Mouse (Mus musculus): ENCODE measurements around the gene Skap1. TPM values are rescaled to one million over a fixed set of nuclear protein-coding genes. Genes with fewer than 3 reads are reported as not detected.

Gene Skap1
- polyA plus RNA-seq, 1 experiment, result 3.3 TPM

- Histone ChIP-seq H3K36me3 (ENCODE audit: control insufficient read depth, insufficient read depth, low read length) (no peaks in the 10 kb centered on the region), H3K27ac (ENCODE audit: insufficient read depth, low read depth, low read length) (no peak overlapping the region), H3K27me3 (replicated peaks; ENCODE audit: control insufficient read depth, insufficient read depth, low read length) (no peaks in the 10 kb centered on the region), H3K4me3 (ENCODE audit: insufficient read depth, low read depth, low read length) (no peak overlapping the region), H3K4me1 (ENCODE audit: control insufficient read depth, insufficient read depth, low read length) (no peaks in the 10 kb centered on the region)
- TF ChIP-seq CTCF (conservative IDR thresholded peaks at IDR 0.05; ENCODE audit: insufficient read depth, insufficient read length, low read depth, low read length) (no peak), POLR2A (IDR thresholded peaks at IDR 0.05; ENCODE audit: low read depth, low read length) (no peak)
- WGBS, result 73% methylated on average over 1 of the region's 1 CpGs
- DNase-seq, result no peak
Measured at GRCm38 (mm10) chr11:96725833-96726232, 261.4 kb downstream of the Skap1 start.

DNA sequence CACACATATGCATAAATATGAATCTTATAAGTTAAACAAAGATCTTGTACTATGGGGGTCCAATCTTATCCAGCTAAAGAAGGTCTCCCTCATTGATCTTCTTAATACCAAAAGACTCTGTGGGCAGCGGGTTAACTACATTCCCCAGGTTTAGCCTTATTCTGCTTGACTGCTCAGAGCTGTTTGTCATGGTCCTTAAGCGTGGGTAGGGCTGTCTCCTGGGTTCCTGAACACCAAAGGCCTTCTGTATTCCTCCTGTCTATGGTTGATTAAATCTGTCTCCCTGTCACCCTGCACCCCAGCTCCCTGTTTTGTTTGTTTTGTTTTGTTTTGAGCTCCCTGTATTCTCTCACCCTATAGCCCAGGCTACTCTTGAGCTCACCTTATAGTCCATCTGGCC, 264.2 kb downstream of the Skap1 start:
- Histone ChIP-seq H3K4me3 (ENCODE audit: insufficient read depth, low read depth, low read length) (no peak overlapping the region), H3K27me3 (replicated peaks; ENCODE audit: control insufficient read depth, insufficient read depth, low read length) (no peaks in the 10 kb centered on the region), H3K4me1 (ENCODE audit: control insufficient read depth, insufficient read depth, low read length) (no peaks in the 10 kb centered on the region), H3K36me3 (ENCODE audit: control insufficient read depth, insufficient read depth, low read length) (no peaks in the 10 kb centered on the region), H3K27ac (ENCODE audit: insufficient read depth, low read depth, low read length) (no peak overlapping the region)
- no peak for DNase-seq
- TF ChIP-seq CTCF (conservative IDR thresholded peaks at IDR 0.05; ENCODE audit: insufficient read depth, insufficient read length, low read depth, low read length) (no peak), POLR2A (IDR thresholded peaks at IDR 0.05; ENCODE audit: low read depth, low read length) (no peak)
- 62% methylated on average over 2 of the region's 2 CpGs for WGBS

DNA sequence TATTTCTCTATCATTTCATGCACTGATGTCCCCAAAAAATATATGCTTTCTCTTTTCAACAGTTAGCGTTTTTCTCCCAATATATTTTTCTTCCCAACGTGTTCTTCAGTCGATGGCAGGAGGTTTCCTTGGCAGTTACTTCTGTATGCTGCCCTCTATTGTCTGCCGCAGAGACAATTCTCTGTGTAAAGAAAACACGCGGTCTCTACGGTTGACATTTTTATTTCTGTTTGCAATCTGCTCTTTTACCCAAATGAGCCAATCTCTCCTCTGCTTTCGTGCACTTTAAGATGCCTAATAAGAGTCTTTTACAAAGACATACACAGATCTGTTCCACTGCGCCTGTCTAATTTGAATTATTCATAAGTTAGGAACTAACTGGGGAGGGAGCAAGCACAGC, 265.1 kb downstream of the Skap1 start:
- no peak for TF ChIP-seq POLR2A (IDR thresholded peaks at IDR 0.05; ENCODE audit: low read depth, low read length)
- no peak for TF ChIP-seq CTCF (conservative IDR thresholded peaks at IDR 0.05; ENCODE audit: insufficient read depth, insufficient read length, low read depth, low read length)
- WGBS, result 35% methylated on average over 9 of the region's 9 CpGs
- H3K36me3 ChIP-seq (ENCODE audit: control insufficient read depth, insufficient read depth, low read length), result no peaks in the 10 kb centered on the region
- H3K4me1 ChIP-seq (ENCODE audit: control insufficient read depth, insufficient read depth, low read length), result no peaks in the 10 kb centered on the region
- no peak for DNase-seq
- no peak overlapping the region for H3K4me3 ChIP-seq (ENCODE audit: insufficient read depth, low read depth, low read length)
- no peak overlapping the region for H3K27ac ChIP-seq (ENCODE audit: insufficient read depth, low read depth, low read length)
- H3K27me3 ChIP-seq (replicated peaks; ENCODE audit: control insufficient read depth, insufficient read depth, low read length), result no peaks in the 10 kb centered on the region

- Histone ChIP-seq H3K4me3 (ENCODE audit: insufficient read depth, low read depth, low read length) (no peak overlapping the region), H3K36me3 (ENCODE audit: control insufficient read depth, insufficient read depth, low read length) (no peaks in the 10 kb centered on the region), H3K27ac (ENCODE audit: insufficient read depth, low read depth, low read length) (no peak overlapping the region), H3K4me1 (ENCODE audit: control insufficient read depth, insufficient read depth, low read length) (no peaks in the 10 kb centered on the region), H3K27me3 (replicated peaks; ENCODE audit: control insufficient read depth, insufficient read depth, low read length) (no peaks in the 10 kb centered on the region)
- 56% methylated on average over 5 of the region's 5 CpGs for WGBS
- TF ChIP-seq CTCF (conservative IDR thresholded peaks at IDR 0.05; ENCODE audit: insufficient read depth, insufficient read length, low read depth, low read length) (no peak), POLR2A (IDR thresholded peaks at IDR 0.05; ENCODE audit: low read depth, low read length) (no peak)
- no peak for DNase-seq
Measured at GRCm38 (mm10) chr11:96730327-96730726, 265.9 kb downstream of the Skap1 start.

DNA sequence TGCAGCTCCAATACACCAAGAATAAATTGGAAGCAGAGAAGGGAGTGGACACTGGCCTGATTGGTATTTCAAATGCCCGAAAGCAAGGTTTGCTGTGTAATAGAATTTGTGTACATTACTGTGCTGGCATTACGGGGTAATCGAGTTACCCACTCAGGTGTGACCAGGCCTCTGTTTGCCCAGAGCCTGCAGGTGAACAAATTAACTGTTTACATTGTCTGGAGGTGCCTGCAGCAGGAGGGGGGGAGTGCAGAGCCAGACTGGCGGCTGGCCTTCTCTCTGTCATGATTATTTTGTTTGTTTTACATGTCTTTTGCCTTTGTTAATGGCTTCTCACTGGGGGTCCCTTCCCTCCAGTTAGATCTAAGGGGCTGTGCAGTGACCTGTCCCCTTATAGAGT, 268.3 kb downstream of the Skap1 start:
- WGBS, result 47% methylated on average over 4 of the region's 4 CpGs

GRCm38 (mm10) chr11:96735908-96736307, 271.5 kb downstream of the Skap1 start:
- Histone ChIP-seq H3K27me3 (replicated peaks; ENCODE audit: control insufficient read depth, insufficient read depth, low read length) (no peaks in the 10 kb centered on the region), H3K4me3 (ENCODE audit: insufficient read depth, low read depth, low read length) (peak overlapping the region; percentile 30; the same call in 1 of the 2 replicates), H3K4me1 (ENCODE audit: control insufficient read depth, insufficient read depth, low read length) (no peaks in the 10 kb centered on the region), H3K36me3 (ENCODE audit: control insufficient read depth, insufficient read depth, low read length) (no peaks in the 10 kb centered on the region), H3K27ac (ENCODE audit: insufficient read depth, low read depth, low read length) (no peak overlapping the region)
- DNase-seq, result peak; percentile 66
- TF ChIP-seq POLR2A (IDR thresholded peaks at IDR 0.05; ENCODE audit: low read depth, low read length), result no peak
- TF ChIP-seq CTCF (conservative IDR thresholded peaks at IDR 0.05; ENCODE audit: insufficient read depth, insufficient read length, low read depth, low read length), result peak; percentile 53; the same call in 1 of the 2 replicates
- 5% methylated on average over 19 of the region's 19 CpGs for whole genome bisulfite sequencing

More for the DNA sequence above, 268.3 kb downstream of the Skap1 start:
- TF ChIP-seq POLR2A (IDR thresholded peaks at IDR 0.05; ENCODE audit: low read depth, low read length) (no peak), CTCF (conservative IDR thresholded peaks at IDR 0.05; ENCODE audit: insufficient read depth, insufficient read length, low read depth, low read length) (no peak)
- Histone ChIP-seq H3K36me3 (ENCODE audit: control insufficient read depth, insufficient read depth, low read length) (no peaks in the 10 kb centered on the region), H3K4me3 (ENCODE audit: insufficient read depth, low read depth, low read length) (no peak overlapping the region), H3K27me3 (replicated peaks; ENCODE audit: control insufficient read depth, insufficient read depth, low read length) (no peaks in the 10 kb centered on the region), H3K4me1 (ENCODE audit: control insufficient read depth, insufficient read depth, low read length) (no peaks in the 10 kb centered on the region), H3K27ac (ENCODE audit: insufficient read depth, low read depth, low read length) (peak overlapping the region; percentile 49; the same call in 1 of the 2 replicates)
- peak; percentile 41 for DNase-seq

GRCm38 (mm10) chr11:96736361-96736760, 272.0 kb downstream of the Skap1 start:
- WGBS, result 21% methylated on average over 11 of the region's 11 CpGs
- Histone ChIP-seq H3K27me3 (replicated peaks; ENCODE audit: control insufficient read depth, insufficient read depth, low read length) (no peaks in the 10 kb centered on the region), H3K36me3 (ENCODE audit: control insufficient read depth, insufficient read depth, low read length) (no peaks in the 10 kb centered on the region), H3K27ac (ENCODE audit: insufficient read depth, low read depth, low read length) (no peak overlapping the region), H3K4me3 (ENCODE audit: insufficient read depth, low read depth, low read length) (no peak overlapping the region), H3K4me1 (ENCODE audit: control insufficient read depth, insufficient read depth, low read length) (no peaks in the 10 kb centered on the region)
- TF ChIP-seq POLR2A (IDR thresholded peaks at IDR 0.05; ENCODE audit: low read depth, low read length), result no peak
- no peak for TF ChIP-seq CTCF (conservative IDR thresholded peaks at IDR 0.05; ENCODE audit: insufficient read depth, insufficient read length, low read depth, low read length)
- DNase-seq, result peak; percentile 13
